Mouse (Mus musculus) hindbrain, embryonic 10.5 days (tissue): ENCODE results near the gene Serpina1e. TPM values are rescaled to one million over a fixed set of nuclear protein-coding genes. Genes with fewer than 3 reads are reported as not detected.
"Not testable (repeated sequence)": the region's sequence is repeated elsewhere in the genome, so short reads cannot be mapped to it uniquely, and the experiment has no call there.

Source experiments
- DNase-seq: peaks from one replicate; pipeline ENCODE4 v3.0.0-alpha.2; 2017; ENCODE audit warnings: low spot score
- H3K27ac ChIP-seq: fragments of 300-500 bp; sonication (generic); 2 replicates; pipeline ENCODE4 v1.5.1; 2016; ENCODE audit warnings: mild to moderate bottlenecking, moderate library complexity
- H3K27me3 ChIP-seq: fragments of 300-500 bp; sonication (generic); 2 replicates; pipeline ENCODE4 v1.6.1; 2016; ENCODE audit warnings: mild to moderate bottlenecking; ENCODE audit not compliant: poor library complexity, insufficient read depth, severe bottlenecking
- H3K36me3 ChIP-seq: fragments of 300-500 bp; sonication (generic); 2 replicates; pipeline ENCODE4 v1.6.1; 2016; ENCODE audit warnings: mild to moderate bottlenecking, moderate library complexity
- H3K4me1 ChIP-seq: fragments of 300-500 bp; sonication (generic); replicated peaks from 2 replicates; pipeline ENCODE4 v1.6.1; 2016; ENCODE audit warnings: mild to moderate bottlenecking
- H3K4me3 ChIP-seq: fragments of 300-500 bp; sonication (generic); 2 replicates; pipeline ENCODE4 v1.5.1; 2016; ENCODE audit warnings: mild to moderate bottlenecking, moderate library complexity
- H3K9me3 ChIP-seq: fragments of 300-500 bp; sonication (generic); 2 replicates; pipeline ENCODE4 v1.6.1; 2016; ENCODE audit warnings: mild to moderate bottlenecking, moderate library complexity
- WGBS: fragments of 180-500 bp; shearing (Covaris S2); methylation state at CpG from one replicate; pipeline ENCODE4 v1.1.7; 2016; 5-methylcytosine and 5-hydroxymethylcytosine counted together
- polyA plus RNA-seq: library from polyadenylated mRNA; unstranded; fragments of >200 nt; fragmentation: Nextera tagmentation; extraction: Ambion mirVana; gene quantifications from 2 replicates; pipeline ENCODE4 v1.2.1, GENCODE M21; 2016

The Serpina1e gene
- polyA plus RNA-seq, 1 experiment from 2014 or later = not detected

DNA sequence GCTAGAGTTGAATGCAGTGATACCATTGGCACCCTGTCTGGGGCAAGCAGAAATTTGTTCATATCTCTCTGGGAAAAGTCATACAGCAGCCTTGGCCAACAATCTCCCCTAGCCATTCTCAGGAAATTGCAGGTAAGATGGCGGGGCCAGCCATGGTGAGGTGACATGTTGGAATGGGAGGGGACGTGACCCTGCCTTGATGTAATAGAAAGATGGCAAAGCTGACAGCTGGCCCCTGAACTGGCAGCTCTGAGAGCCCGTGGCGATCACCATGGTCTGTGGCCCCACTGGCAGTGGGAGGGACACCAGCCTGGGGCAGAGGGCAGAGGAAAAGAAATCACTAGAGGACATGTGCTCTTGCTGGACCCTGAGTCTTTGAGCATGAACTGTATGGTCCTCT lies 12.5 kb downstream of the Serpina1e start:
- no peaks in the 10 kb centered on the region for H3K4me1 ChIP-seq
- no peak overlapping the region for H3K27ac ChIP-seq
- WGBS = 87% methylated on average over 4 of the region's 4 CpGs
- H3K36me3 ChIP-seq = no peaks in the 10 kb centered on the region
- peaks cover 53% of the 10 kb centered on the region for H3K9me3 ChIP-seq
- no peak for DNase-seq
- no peak overlapping the region for H3K4me3 ChIP-seq
- no peaks in the 10 kb centered on the region for H3K27me3 ChIP-seq

DNA sequence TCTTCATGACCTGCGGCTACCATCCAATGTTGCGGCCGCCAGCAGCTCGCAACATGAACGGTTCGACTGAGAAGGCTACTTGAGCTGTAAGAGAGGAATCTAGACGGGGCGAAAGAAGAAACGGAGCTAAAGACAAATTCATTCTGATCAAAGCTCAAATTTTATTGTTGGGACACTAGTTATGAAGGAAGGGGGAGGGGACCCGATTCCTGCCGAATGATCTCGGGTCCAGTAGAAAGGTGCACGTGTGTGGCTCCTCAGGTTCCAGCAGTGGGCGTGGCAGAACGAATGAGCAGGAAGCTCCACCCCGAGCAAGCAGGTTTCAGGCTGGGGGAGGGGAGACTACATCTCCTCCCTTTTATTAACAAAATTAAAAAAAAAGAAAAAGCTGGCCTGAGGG lies 49.6 kb downstream of the Serpina1e start:
- H3K4me1 ChIP-seq, H3K4me3 ChIP-seq, DNase-seq, H3K27me3 ChIP-seq, H3K27ac ChIP-seq, H3K36me3 ChIP-seq: not testable (repeated sequence)
- peaks cover 17% of the 10 kb centered on the region for H3K9me3 ChIP-seq
- WGBS = 94% methylated on average over 13 of the region's 16 CpGs

DNA sequence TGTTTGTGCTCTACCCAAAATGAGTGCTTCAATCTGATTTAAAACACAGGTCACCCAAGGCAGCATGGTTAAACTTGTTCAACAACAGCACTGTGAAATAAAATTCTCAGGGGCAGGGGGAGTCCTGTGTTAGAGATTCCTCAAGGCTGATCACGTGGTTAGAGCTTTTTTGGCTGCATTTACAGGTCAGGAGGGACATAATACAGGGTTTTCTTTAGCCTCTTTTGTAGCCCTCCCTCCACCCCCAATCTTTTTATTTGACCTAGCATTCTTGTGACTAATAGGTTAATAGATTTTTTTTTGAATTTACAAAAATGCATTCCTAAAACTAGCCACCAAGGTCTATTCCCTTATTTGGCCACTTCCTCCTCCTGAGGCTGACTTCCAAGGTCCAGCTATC lies 51.0 kb downstream of the Serpina1e start:
- DNase-seq = not testable (repeated sequence)

GRCm38 (mm10) chr12:103904837-103905340 lies 53.9 kb downstream of the Serpina1e start, which contains the start of gene Serpina1c:
Gene Serpina1c (minus strand): TSS chr12:103904887.
- not testable (repeated sequence) for H3K27ac ChIP-seq, H3K27me3 ChIP-seq, H3K4me3 ChIP-seq, H3K36me3 ChIP-seq, DNase-seq, H3K4me1 ChIP-seq
- H3K9me3 ChIP-seq = peaks cover 32% of the 10 kb centered on the region
- WGBS = 83% methylated on average over 4 of the region's 4 CpGs

More for the DNA sequence above, 51.0 kb downstream of the Serpina1e start:
- not testable (repeated sequence) for H3K27ac ChIP-seq, H3K36me3 ChIP-seq, H3K27me3 ChIP-seq, H3K4me1 ChIP-seq, H3K4me3 ChIP-seq
- 56% methylated on average over 1 of the region's 1 CpGs for WGBS
- H3K9me3 ChIP-seq = peaks cover 19% of the 10 kb centered on the region

DNA sequence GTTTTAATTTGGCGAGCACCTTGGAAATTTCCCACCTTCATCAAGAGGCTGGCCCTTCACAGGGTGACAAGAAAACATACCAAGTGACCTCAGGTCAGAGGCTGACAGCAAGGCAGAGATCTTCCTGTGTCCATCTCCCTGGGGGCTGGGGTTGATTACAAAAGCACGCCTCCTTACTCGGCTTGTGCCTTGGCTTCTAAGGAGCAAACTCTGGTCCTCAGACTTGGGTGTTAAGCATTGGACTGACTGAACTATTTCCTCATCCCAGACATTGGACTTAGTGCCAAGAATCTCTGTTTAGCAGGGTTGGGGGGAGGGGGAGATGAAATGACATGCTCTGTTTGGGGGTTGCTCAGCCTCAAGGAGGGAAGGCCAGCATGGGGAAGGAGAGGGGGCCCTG lies 56.8 kb downstream of the Serpina1e start:
- not testable (repeated sequence) for H3K4me3 ChIP-seq, H3K4me1 ChIP-seq, H3K27me3 ChIP-seq, H3K36me3 ChIP-seq, DNase-seq, H3K27ac ChIP-seq
- H3K9me3 ChIP-seq = peaks cover 31% of the 10 kb centered on the region
- 94% methylated on average over 3 of the region's 3 CpGs for WGBS

Other genes with a start within 250 kb of the Serpina1e start
- not detected in 2 replicates for gene Serpina1d, start 185.4 kb downstream of the Serpina1e start, polyA plus RNA-seq
- not detected in 2 replicates for gene Serpina1b, start 128.6 kb downstream of the Serpina1e start, polyA plus RNA-seq
- gene Serpina1a, start 95.4 kb downstream of the Serpina1e start, polyA plus RNA-seq = not detected in 2 replicates
- gene Serpina1c, start 54.1 kb downstream of the Serpina1e start, polyA plus RNA-seq = not detected in 2 replicates
- not detected in 2 replicates for gene Serpina11, start 31.0 kb upstream of the Serpina1e start, polyA plus RNA-seq
- gene Serpina9, start 54.8 kb upstream of the Serpina1e start, polyA plus RNA-seq = not detected in 2 replicates
- not detected in 2 replicates for gene Serpina12, start 85.5 kb upstream of the Serpina1e start, polyA plus RNA-seq
- not detected in 2 replicates for gene Serpina5, start 142.1 kb upstream of the Serpina1e start, polyA plus RNA-seq
- gene Serpina3a, start 153.7 kb upstream of the Serpina1e start, polyA plus RNA-seq = not detected in 2 replicates
- gene Serpina3b, start 169.0 kb upstream of the Serpina1e start, polyA plus RNA-seq = not detected in 2 replicates
- gene Serpina3c, start 194.9 kb upstream of the Serpina1e start, polyA plus RNA-seq = not detected in 2 replicates